Mouse (Mus musculus): ENCODE measurements around the gene Larp4. TPM values are rescaled to one million over a fixed set of nuclear protein-coding genes. Genes with fewer than 3 reads are reported as not detected.
"Not testable (repeated sequence)": the region's sequence is repeated elsewhere in the genome, so short reads cannot be mapped to it uniquely, and the experiment has no call there.

Gene Larp4
- total RNA-seq (2015), result 58.8 and 75.1 TPM in 2 replicates
- 42.6 and 42.9 TPM in 2 replicates for total RNA-seq (2017)

- not testable (repeated sequence) for ATAC-seq (ENCODE audit: poor library complexity, severe bottlenecking)
Observed at GRCm38 (mm10) chr15:99969765-99970164, at the start of gene Larp4. Gene Larp4, plus strand, starts transcription at chr15:99970065.

- ATAC-seq (ENCODE audit: poor library complexity, severe bottlenecking), result no peak
Observed at GRCm38 (mm10) chr15:99931231-99931630, 38.6 kb upstream of the Larp4 start.

DNA sequence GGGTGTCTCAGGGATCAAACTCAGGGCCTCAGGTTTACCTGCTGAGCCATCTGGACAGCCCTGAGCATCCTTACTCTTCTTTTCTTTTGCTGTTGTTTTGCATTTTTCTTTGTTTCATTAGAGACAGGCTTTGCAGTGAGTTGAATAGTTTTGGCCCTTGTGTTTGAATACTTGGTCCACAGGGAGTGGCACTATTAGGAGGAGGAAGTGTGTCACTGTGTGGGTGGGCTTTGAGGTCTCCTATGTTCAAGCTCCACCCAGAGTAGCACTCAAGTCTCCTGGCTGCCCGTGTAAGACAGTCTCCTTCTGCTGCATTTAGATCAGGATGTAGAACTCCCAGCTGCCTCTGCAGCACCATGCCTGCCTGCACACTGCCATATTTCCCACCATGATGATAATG lies 35.4 kb upstream of the Larp4 start:
- ATAC-seq (ENCODE audit: poor library complexity, severe bottlenecking), result no peak

GRCm38 (mm10) chr15:99936659-99937058 lies 33.2 kb upstream of the Larp4 start:
- ATAC-seq (ENCODE audit: poor library complexity, severe bottlenecking), result no peak

- no peak for ATAC-seq (ENCODE audit: poor library complexity, severe bottlenecking)
Observed at GRCm38 (mm10) chr15:99937841-99938240, 32.0 kb upstream of the Larp4 start.

DNA sequence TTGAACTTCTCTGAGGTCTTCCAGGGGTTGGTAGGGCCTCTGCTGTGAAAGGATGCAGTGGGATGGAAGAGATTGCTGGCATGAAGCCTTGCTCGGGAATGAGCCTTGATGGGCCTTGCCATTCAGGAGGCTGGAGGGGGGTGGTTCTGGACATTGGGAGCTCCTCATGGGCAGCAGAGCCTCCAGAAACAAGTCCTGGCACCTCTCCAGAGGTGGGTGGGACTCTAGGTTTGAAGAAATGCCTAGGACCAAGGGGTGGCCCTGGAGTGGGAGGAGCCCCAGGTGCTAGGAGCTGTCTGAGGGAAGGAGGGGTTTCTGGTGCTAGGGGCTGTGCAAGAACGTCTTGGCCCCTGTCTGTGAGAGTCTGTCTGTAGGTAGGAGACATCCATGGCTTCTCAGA lies 29.4 kb upstream of the Larp4 start:
- ATAC-seq (ENCODE audit: poor library complexity, severe bottlenecking), result no peak

DNA sequence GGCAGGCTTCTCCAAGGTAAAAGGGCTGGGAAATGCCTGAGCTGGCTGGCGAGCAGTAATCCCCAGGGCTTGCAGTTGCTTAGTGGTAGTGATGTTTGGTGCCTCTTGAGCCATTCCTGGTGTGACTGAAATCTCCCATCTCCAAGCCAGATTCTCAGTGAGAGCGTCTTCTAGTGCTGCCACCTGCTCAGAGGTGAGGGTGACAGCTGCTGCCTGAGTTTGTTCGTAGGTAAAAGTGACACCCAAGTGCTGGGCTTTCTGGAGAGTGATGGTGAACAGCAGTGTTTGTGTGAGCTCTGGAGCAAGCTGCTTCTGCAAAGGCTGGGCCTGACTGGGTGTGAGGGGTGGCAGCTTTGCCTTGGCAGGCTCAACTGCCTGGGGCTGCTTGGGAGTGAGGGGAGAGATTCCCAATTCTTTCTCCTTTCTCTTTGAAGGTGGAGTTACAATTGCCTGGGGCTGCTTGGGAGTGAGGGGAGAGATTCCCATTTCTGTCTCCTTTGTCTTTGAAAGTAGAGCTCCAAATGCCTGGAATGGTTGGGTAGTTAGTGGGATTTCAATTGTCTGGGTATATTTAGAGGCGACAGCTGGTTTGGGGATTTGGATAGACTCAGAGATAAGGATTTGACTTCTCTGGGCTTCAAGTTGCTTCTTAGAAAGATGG lies 28.8 kb upstream of the Larp4 start:
- ATAC-seq (ENCODE audit: poor library complexity, severe bottlenecking), result no peak

GRCm38 (mm10) chr15:99955324-99955723 lies 14.5 kb upstream of the Larp4 start:
- ATAC-seq (ENCODE audit: poor library complexity, severe bottlenecking), result no peak

- ATAC-seq (ENCODE audit: poor library complexity, severe bottlenecking), result peak; percentile 59
Observed at GRCm38 (mm10) chr15:99965103-99965775, 4.6 kb upstream of the Larp4 start.

DNA sequence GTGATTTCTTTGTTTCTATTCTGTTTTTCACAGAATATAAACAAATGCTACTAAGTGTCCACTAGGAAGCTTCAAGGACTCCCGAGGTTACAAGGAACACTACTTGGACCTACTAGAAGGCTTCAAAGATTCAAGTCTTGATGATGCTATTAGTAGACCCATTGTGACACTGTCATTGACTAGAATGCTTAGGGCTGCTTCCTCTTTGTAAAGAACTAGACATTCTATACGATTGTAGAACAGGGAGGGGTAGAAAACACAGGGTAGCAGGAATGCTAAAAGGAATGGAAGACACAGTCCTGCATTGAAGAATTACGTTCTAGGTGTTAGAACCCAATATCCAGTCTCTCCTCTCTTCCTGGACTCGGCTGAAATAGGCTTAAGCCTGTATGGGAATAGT lies 2.9 kb upstream of the Larp4 start, which contains the start of gene Fam186a:
Gene Fam186a, minus strand, starts transcription at position 101 of the 400 bp plus-strand sequence.
- ATAC-seq (ENCODE audit: poor library complexity, severe bottlenecking), result no peak

GRCm38 (mm10) chr15:99970606-99971005 lies 741 bp downstream of the Larp4 start:
- no peak for ATAC-seq (ENCODE audit: poor library complexity, severe bottlenecking)

DNA sequence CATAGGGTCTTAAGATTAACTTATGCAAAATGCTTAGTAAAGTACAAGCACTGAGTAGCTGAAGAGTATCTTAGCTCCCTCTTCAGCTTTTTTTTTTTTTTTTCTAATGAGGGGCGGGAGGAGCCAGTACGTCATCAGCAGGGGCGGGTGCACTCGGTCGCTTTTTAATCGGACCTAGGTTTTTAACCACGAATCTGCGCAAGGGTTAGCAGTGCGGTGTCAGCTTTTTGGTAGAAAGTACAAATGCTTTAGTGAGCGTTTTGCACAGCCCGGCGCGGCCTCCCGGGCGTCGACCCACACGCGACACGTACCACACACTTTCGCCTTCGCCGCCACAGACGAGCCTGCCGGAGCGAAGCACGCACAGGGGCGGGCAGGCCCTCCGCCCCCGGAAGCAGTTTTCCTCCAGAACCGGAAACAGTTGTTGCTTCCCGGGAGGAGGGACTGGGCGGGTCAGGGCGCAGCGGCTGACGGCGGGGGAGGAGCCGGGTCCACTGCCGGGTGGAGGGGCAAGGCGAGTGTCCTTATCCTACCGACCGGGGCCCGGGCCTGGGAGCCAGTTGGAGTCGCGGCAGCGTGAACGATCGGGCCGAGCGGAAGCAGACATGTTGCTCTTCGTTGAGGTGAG lies 2.6 kb downstream of the Larp4 start:
- peak; percentile 97 for ATAC-seq (ENCODE audit: poor library complexity, severe bottlenecking)

DNA sequence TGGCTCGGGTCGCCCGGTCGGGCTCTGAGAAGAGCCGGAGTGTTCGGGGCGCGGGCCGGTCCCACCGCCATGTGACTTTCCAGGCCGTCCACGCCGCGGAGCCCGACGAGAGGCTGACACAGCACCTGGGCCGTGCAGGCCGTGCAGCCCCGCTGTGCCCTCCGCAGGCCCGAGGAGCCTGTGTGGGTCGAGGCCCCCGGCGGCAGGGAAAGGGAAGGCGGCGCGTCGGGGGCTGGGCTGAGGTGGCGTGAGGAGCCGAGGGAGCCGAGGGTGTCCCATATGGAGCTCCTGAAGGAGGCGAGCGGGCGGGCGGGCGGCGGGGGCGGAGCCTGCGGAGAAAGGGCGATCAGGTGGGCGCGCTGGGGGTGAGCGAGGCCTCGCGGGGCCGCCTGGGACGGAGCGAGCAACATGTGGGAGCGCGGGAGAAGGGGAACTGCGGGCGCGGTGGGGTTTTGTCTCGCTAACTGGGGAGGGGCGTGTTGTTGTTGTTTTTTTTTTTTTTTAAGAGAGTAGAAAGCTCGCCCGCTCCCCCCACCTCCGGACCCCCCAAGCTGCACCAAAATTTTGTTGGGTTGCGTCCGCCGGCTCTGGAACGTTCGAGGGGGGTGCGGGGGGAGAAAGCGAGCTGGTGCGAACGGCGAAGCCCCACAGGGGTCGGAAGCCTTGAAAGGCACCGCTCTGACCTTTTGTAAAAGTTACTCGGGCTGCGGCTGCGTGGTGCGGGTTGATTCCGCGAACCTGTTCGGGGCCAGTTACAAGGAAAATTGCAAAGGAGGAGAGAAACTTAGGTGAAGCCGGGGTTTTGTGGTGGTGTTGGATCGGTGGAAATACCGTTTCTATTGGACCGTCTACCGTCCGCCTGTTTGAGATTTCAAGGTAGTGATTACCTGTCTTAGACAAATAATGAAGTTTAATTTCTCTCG lies 3.4 kb downstream of the Larp4 start:
- ATAC-seq (ENCODE audit: poor library complexity, severe bottlenecking), result peak; percentile 53

DNA sequence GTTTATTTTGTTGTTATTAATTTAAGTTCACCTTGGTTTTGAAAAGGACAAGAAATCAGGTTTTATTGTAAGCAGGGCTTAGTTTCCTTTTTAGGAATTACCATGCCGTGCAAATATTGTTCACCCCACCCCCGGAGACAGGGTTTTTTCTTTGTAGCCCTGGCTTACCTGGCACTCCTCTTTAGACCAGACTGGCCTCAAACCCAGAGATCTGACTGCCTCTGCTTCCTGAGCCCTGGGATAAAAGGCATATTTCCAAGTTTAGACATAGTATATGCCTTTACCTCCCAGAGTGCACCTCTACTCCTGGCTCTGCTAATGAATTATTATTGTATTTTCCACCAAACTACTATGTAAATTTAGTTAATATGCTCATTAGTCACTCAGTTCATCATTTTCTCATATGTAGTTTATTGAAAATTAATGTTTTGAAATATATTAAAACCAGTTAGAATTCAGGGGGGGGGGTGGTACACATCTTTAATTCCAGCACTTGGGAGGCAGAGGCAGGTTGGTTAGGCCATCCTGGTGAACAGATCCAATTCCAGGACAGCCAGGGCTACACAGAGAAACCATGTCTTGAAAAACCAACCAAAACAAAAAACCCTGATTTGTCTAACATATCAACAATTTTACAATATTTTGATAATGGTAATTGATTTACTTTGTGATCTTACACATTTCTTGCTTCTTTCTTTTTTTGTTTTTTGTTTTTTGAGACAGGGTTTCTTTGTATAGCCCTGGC lies 4.8 kb downstream of the Larp4 start:
- ATAC-seq (ENCODE audit: poor library complexity, severe bottlenecking), result no peak

DNA sequence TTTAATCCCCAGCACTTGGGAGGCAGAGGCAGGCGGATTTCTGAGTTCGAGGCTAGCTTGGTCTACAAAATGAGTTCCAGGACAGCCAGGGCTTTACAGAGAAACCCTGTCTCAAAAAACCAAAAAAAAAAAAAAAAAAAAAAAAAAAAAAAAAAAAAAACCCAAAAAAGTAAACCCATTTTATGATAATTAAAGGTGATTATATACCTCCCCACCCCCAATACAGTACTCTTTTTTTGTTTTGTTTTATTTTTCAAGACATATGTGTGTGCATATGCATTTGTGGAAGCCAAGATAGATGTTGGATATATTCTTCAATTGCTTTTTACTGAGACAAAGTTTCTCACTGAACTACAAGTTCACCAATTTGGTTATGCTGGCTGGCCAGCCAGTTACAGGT lies 6.3 kb downstream of the Larp4 start:
- not testable (repeated sequence) for ATAC-seq (ENCODE audit: poor library complexity, severe bottlenecking)

DNA sequence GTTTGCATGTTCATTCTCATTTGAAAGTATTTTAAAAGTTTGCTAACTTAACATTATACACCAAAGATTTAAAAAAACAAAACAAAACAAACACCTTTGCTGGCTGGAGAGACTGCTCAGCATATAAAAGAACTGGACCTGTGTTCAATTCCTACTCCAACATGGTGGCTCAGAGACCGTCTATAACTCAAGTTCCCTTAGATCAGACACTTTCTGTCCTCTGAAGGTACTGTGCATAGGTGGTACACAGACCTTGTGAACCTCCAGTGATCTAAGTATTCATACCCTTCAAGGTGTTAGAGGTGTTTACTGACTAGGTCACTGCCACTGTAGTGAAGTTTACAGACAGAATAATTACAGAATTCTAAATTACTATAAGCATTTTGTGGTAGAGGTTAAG lies 9.4 kb downstream of the Larp4 start:
- no peak for ATAC-seq (ENCODE audit: poor library complexity, severe bottlenecking)

DNA sequence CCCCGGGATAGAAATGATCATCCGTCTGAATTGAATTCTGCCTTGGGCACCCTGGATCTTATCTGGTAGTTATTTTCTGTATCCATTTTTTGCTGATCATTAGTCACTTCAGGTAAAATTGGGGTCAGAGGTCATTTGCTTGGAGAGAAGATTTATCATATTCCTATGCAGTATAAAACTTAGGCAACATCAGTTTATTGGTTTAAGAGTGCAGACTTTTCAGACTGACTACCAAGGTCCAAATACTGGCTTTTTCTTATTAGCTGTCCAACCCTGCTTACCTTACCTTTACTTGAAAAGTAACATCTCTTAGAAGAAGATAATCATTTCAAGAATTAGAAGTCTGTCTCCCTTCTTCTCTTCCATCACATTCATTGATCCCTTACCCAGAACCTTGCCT lies 9.8 kb downstream of the Larp4 start:
- ATAC-seq (ENCODE audit: poor library complexity, severe bottlenecking), result no peak

GRCm38 (mm10) chr15:99993100-99993499 lies 23.2 kb downstream of the Larp4 start:
- ATAC-seq (ENCODE audit: poor library complexity, severe bottlenecking), result no peak

DNA sequence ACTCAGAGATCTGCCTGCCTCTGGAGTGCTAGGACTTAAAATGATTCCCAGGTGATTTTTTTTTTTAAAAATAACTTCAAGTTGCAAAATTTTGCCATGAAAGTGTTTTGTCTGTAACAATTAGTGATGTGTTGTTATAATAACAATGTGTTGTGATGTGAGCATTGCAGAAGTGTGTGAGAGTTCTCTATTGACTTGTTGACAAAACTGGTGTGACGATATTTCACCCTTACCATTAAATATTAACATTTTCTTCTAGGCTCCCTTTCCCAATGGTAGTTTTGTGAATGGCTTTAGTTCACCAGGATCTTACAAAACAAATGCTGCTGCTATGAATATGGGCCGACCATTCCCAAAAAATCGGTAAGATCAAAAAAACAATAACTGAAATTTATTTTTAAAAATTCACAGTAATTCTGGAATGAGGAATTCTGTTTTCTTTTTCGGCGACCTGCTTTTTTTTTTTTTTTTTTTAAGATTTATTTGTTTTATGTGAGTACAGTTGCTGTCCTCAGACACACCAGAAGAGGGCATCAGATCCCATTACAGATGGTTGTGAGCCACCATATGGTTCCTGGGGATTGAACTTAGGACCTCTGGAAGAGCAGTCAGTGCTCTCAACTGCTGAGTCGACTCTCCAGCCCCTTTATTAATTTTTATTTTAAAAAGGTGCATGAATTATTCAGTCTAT lies 27.4 kb downstream of the Larp4 start:
- no peak for ATAC-seq (ENCODE audit: poor library complexity, severe bottlenecking)

DNA sequence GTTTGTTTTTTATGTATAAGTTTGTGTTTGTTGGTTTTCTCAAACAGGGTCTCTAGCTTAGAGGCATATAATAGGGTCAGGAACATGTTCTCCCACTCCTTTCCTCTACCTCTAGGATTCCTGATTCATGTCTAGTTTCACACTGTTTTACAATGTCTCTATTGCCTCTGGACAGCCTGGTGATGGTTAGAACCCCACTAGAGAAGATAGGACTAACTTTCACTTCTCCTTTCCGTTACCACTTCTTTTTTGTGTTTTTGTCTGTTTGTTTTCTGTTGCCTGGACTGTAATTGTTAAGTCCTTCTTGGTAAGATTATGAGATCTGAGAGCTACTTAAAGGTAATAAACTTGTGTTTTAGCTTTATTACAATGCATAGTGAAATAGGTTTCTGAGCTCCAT lies 29.5 kb downstream of the Larp4 start:
- ATAC-seq (ENCODE audit: poor library complexity, severe bottlenecking), result peak; percentile 27; the same call in 1 of the 2 replicates

Measured in megakaryocyte, adult 5-6 weeks (primary cell).